Mouse (Mus musculus) thymus, postnatal 4 days (tissue): ENCODE data around the gene Ahnak.

Source experiments
- DNase-seq: peaks from one replicate; pipeline ENCODE4 v3.0.0; 2021

Gene Ahnak

GRCm38 (mm10) chr19:8974638-8975037, 14.4 kb upstream of the Ahnak start:
- no peak for DNase-seq

- no peak for DNase-seq
These were observed 13.6 kb upstream of the Ahnak start for GRCm38 (mm10) chr19:8975491-8975890.

- peak; percentile 70 for DNase-seq
These were observed 12.5 kb upstream of the Ahnak start for GRCm38 (mm10) chr19:8976535-8976934.

- DNase-seq, result no peak
These were observed 8.3 kb upstream of the Ahnak start for GRCm38 (mm10) chr19:8980771-8981170.

GRCm38 (mm10) chr19:8981450-8982168, 7.5 kb upstream of the Ahnak start:
- DNase-seq, result no peak

- DNase-seq, result no peak
These were observed 6.6 kb upstream of the Ahnak start for GRCm38 (mm10) chr19:8982303-8983149.

- DNase-seq, result no peak
These were observed 5.9 kb upstream of the Ahnak start for GRCm38 (mm10) chr19:8983150-8983650.

- DNase-seq, result peak; percentile 52
These were observed 4.7 kb upstream of the Ahnak start for GRCm38 (mm10) chr19:8984255-8984868.

GRCm38 (mm10) chr19:8985891-8986290, 3.2 kb upstream of the Ahnak start:
- DNase-seq, result no peak

GRCm38 (mm10) chr19:8987816-8988215, 1.3 kb upstream of the Ahnak start:
- DNase-seq, result no peak

- DNase-seq, result no peak
These were observed 578 bp upstream of the Ahnak start for GRCm38 (mm10) chr19:8988346-8989065.

GRCm38 (mm10) chr19:8989567-8990431, 715 bp downstream of the Ahnak start:
- DNase-seq, result peak; percentile 76

GRCm38 (mm10) chr19:8990432-8991102, 1.5 kb downstream of the Ahnak start:
- peak; percentile 32 for DNase-seq

GRCm38 (mm10) chr19:8991245-8991870, 2.3 kb downstream of the Ahnak start:
- no peak for DNase-seq

GRCm38 (mm10) chr19:8991871-8992735, 3.0 kb downstream of the Ahnak start:
- no peak for DNase-seq

GRCm38 (mm10) chr19:8992769-8993624, 3.9 kb downstream of the Ahnak start:
- peak; percentile 94 for DNase-seq

- DNase-seq, result no peak
These were observed 4.5 kb downstream of the Ahnak start for GRCm38 (mm10) chr19:8993625-8993912.

- DNase-seq, result no peak
These were observed 5.9 kb downstream of the Ahnak start for GRCm38 (mm10) chr19:8994813-8995607.
